Mouse (Mus musculus) adrenal gland, postnatal 0 days (tissue): Measurements from ENCODE around the gene 1700020N01Rik. TPM values are rescaled to one million over a fixed set of nuclear protein-coding genes. Genes with fewer than 3 reads are reported as not detected.

Experiments
- polyA plus RNA-seq: library from polyadenylated mRNA; unstranded; fragments of >200 nt; fragmentation: Nextera tagmentation; extraction: Ambion mirVana; gene quantifications from 2 replicates; pipeline ENCODE4 v1.2.1, GENCODE M21; 2015

The 1700020N01Rik gene
- polyA plus RNA-seq: 0.25 TPM in 1 of 2 replicates, not detected in the other

DNA sequence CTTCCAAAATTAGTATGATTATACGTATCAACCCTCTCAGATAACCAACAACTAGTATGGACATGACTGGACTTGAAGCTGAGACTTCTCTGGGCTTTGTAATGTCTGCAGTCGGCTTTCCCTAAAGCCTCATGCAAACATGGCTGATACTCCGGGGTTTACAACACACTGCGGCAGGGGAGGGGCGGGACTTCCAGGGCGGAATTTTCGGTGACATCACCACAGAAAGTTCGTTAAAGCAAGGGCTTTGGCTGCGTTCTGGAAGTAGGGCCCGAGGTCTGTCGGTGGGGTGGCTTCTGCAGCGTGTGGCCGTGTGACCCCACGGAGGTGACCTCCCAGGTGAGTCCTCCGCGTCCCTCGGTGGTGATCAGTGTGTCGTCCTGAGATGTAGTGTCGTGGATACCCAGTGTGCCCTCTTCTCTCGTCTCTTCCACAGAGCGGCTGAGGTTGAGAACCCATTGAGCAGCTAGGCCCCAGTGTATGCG is at the start of gene 1700020N01Rik:
1700020N01Rik (plus strand) TSS at position 250 of the 485 bp plus-strand sequence.

Other genes with a start within 250 kb of the 1700020N01Rik start
- gene Aldh8a1, start 215.9 kb upstream of the 1700020N01Rik start, polyA plus RNA-seq: 2.8 and 4.2 TPM in 2 replicates